Mouse (Mus musculus) large intestine, adult 2 months (tissue): ENCODE measurements around the gene Hic2. TPM values are rescaled to one million over a fixed set of nuclear protein-coding genes. Genes with fewer than 3 reads are reported as not detected.

ENCODE experiments used
- DNase-seq: peaks from one replicate; pipeline ENCODE4 v3.0.0-alpha.2; 2012; ENCODE audit warnings: low read depth, low spot score
- WGBS: fragments of 180-500 bp; shearing (Covaris S2); methylation state at CpG from one replicate; pipeline ENCODE4 v1.1.7; 2018; 5-methylcytosine and 5-hydroxymethylcytosine counted together
- polyA plus RNA-seq: library from polyadenylated mRNA; depleted of rRNA; stranded (reverse); fragments of >200 nt; gene quantifications from 2 replicates; pipeline ENCODE4 v1.2.3, GENCODE M21; 2012; rRNA removed

Hic2 gene
- 1.5 and 2.4 TPM in 2 replicates for polyA plus RNA-seq

GRCm38 (mm10) chr16:17232794-17233701, at the start of gene Hic2:
Gene Hic2, plus strand, starts transcription at chr16:17233572.
- 5% methylated on average over 59 of the region's 59 CpGs for WGBS
- peak; percentile 63 for DNase-seq

GRCm38 (mm10) chr16:17185475-17185874, 47.9 kb upstream of the Hic2 start:
- DNase-seq: no peak

DNA sequence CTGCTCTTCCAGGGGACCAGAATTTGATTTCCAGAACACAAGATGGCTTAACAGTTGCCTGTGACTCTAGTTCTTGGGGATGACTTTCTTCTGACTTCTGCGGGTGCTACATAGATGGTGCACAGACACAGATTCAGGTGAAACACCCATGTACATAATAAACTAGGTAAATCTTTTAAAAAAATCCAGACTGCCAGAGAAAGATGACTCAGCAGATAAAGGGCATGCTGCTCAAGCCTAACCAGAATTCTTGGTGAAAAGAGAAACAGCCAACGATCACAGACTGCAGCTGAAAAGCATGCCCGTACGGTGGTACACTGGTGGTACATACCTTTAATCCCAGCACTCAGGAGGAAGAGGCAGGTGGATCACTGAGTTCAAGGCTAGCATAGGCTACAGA, 39.5 kb upstream of the Hic2 start:
- whole genome bisulfite sequencing: 80% methylated on average over 4 of the region's 4 CpGs
- no peak for DNase-seq

GRCm38 (mm10) chr16:17200121-17200952, 33.0 kb upstream of the Hic2 start:
- WGBS: 1% methylated on average over 24 of the region's 24 CpGs
- DNase-seq: no peak

GRCm38 (mm10) chr16:17200953-17201707, 32.2 kb upstream of the Hic2 start:
- DNase-seq: peak; percentile 53
- under 1% methylated on average over 72 of the region's 72 CpGs for WGBS

GRCm38 (mm10) chr16:17201977-17202376, 31.4 kb upstream of the Hic2 start:
- 40% methylated on average over 2 of the region's 2 CpGs for WGBS
- DNase-seq: no peak

DNA sequence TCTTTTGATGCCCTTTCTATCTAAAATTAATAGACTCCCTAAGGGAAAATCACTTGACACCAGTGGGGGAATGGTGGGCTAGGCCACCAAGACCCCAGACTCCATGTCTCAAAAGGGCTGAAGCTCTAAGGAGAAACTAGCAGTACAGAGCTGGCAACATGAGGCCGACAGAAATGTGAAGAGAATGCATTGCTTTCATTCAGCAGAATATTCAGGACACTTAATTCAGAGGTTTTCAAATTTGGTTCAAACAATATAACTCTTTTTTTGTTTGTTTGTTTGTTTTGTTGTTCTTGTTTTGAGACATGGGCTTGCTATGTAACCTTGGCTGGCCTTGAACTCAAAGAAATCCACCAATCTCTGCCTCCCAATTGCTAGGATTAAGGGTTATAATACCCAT, 30.8 kb upstream of the Hic2 start, which contains the start of gene Ube2l3:
Gene Ube2l3, minus strand, starts transcription at position 101 of the 400 bp plus-strand sequence.
- DNase-seq: no peak
- 82% methylated on average over 1 of the region's 1 CpGs for WGBS

- no peak for DNase-seq
- under 1% methylated on average over 6 of the region's 6 CpGs for WGBS
Measured at GRCm38 (mm10) chr16:17204990-17205389, 28.4 kb upstream of the Hic2 start.

GRCm38 (mm10) chr16:17208389-17209361, 24.7 kb upstream of the Hic2 start, which contains the start of gene Rimbp3:
Gene Rimbp3, plus strand, starts transcription at chr16:17208603.
- DNase-seq: no peak
- 2% methylated on average over 85 of the region's 85 CpGs for WGBS

DNA sequence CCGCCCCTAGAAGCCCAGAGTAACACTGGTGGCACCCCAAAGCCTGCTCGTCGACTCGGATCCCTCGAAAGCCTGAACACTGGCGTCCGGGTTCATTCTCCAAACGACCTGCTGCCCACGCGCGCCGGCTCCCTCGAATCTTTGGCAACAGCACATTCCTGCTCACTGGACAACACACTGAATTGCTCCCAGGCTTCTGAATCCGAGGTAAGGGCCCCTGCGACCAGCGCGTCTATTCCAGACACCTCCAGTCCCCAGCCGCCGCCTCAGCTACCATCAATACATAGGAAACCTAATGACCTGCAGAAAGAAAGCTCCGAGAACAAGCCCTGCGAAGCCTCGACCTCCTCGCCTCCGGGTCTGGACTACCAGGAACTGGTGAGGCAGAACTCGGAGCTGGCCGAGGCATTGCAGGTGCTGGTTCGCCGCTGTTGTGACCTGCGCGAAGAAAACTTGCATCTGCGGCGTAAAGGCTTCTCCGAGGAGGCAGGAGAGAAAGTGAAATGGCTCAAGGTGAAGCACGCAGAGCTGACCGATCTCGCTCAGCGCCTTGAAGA, 23.9 kb upstream of the Hic2 start:
- no peak for DNase-seq

GRCm38 (mm10) chr16:17209981-17210838, 23.2 kb upstream of the Hic2 start:
- WGBS: 9% methylated on average over 48 of the region's 48 CpGs
- peak; percentile 86 for DNase-seq

More for the DNA sequence above, 23.9 kb upstream of the Hic2 start:
- under 1% methylated on average over 37 of the region's 37 CpGs for WGBS

- WGBS: 21% methylated on average over 8 of the region's 8 CpGs
- no peak for DNase-seq
Measured at GRCm38 (mm10) chr16:17216934-17217633, 16.3 kb upstream of the Hic2 start.

GRCm38 (mm10) chr16:17220127-17220733, 13.1 kb upstream of the Hic2 start:
- DNase-seq: no peak
- 27% methylated on average over 7 of the region's 7 CpGs for WGBS

GRCm38 (mm10) chr16:17222197-17222596, 11.2 kb upstream of the Hic2 start:
- no peak for DNase-seq
- 39% methylated on average over 25 of the region's 25 CpGs for WGBS

- 44% methylated on average over 5 of the region's 5 CpGs for WGBS
- no peak for DNase-seq
Measured at GRCm38 (mm10) chr16:17225584-17225983, 7.8 kb upstream of the Hic2 start.

GRCm38 (mm10) chr16:17226496-17226895, 6.9 kb upstream of the Hic2 start:
- DNase-seq: no peak
